ENCODE assay signal across 28 mouse cellular contexts in genomic region chr16:23979446-23979845, GRCm38 (mm10). TPM values are rescaled to one million over a fixed set of nuclear protein-coding genes. Genes with fewer than 3 reads are reported as not detected.
DNase-seq lines count a peak whose midpoint lies in the region; ATAC-seq and TF ChIP-seq lines count a peak whose summit lies in the region.
"Had no signal": no experiment of that assay in that cellular context is flagged by ENCODE, and none has a peak within 500 bp of the region (broad histone marks: within the 10 kb centered on the region; RNA-seq: fewer than 3 reads in every experiment).

No protein-coding gene starts in this region.

- H3K9ac ChIP-seq in heart, adult 2 months (ENCODE audit: low read depth, low read length) = no peak overlapping the region; the same call in 1 of the 2 replicates
- no peak overlapping the region for H3K9ac ChIP-seq in heart, embryonic 12.5 days
- H3K9ac ChIP-seq: embryonic facial prominence, embryonic 15.5 days; forebrain, postnatal 0 days; hindbrain, embryonic 14.5 days; intestine, embryonic 15.5 days; liver, embryonic 13.5 days; lung, embryonic 14.5 days; stomach, embryonic 15.5 days had no signal

- DNase-seq in adrenal gland, postnatal 10 days = peak; percentile 78
- no peak for DNase-seq in adrenal gland, postnatal 4 days (ENCODE audit: low spot score in 2 of 2)
- peak; percentile 77 to 80 for DNase-seq in heart, adult 2 months
- peak; percentile 4 for DNase-seq in A20 (ENCODE audit: low read depth, low spot score)
- DNase-seq in heart, postnatal 10 days = peak; percentile 64 to 75
- no peak for DNase-seq in lung, postnatal 36 days
- no peak for DNase-seq in cerebellum, postnatal 36 days
- DNase-seq: cerebellum, postnatal 10 days; liver, embryonic 13.5 days; lung, embryonic 14.5 days; lung, postnatal 4 days; right cerebral cortex, postnatal 14 days; thymus, adult 18-20 months had no signal

- peak; percentile 52; the same call in 1 of the 2 replicates for TF ChIP-seq POLR2A in heart, adult 2 months (IDR thresholded peaks at IDR 0.05; ENCODE audit: insufficient read depth, low read depth, low read length)

- H3K4me3 ChIP-seq in heart, adult 2 months = no peak overlapping the region
- H3K4me3 ChIP-seq in heart, embryonic 12.5 days = no peak overlapping the region
- H3K4me3 ChIP-seq: embryonic facial prominence, embryonic 15.5 days; intestine, embryonic 15.5 days; liver, embryonic 13.5 days; stomach, embryonic 15.5 days had no signal

- 63% methylated on average over 9 of the region's 9 CpGs for WGBS in heart, adult 2 months
- 85% methylated on average over 9 of the region's 9 CpGs for WGBS in heart, embryonic 12.5 days

- H3K9me3 ChIP-seq in heart, embryonic 12.5 days (replicated peaks) = no peaks in the 10 kb centered on the region
- H3K9me3 ChIP-seq: embryonic facial prominence, embryonic 15.5 days; intestine, embryonic 15.5 days; liver, embryonic 13.5 days; stomach, embryonic 15.5 days had no signal

- intact Hi-C loops in heart, adult 2 months (cut with DNase I) = no loop called here
- intact Hi-C loops in heart, postnatal 10 days (cut with DNase I) = no loop called here

- TF ChIP-seq CTCF in heart, adult 2 months (IDR thresholded peaks at IDR 0.05) = no peak

- H3K4me2 ChIP-seq in heart, embryonic 12.5 days = no peak overlapping the region
- H3K4me2 ChIP-seq: embryonic facial prominence, embryonic 15.5 days; hindbrain, embryonic 14.5 days; intestine, embryonic 15.5 days; liver, embryonic 13.5 days; lung, embryonic 14.5 days; stomach, embryonic 15.5 days had no signal

- no peaks in the 10 kb centered on the region; the same call in 1 of the 2 replicates for H3K36me3 ChIP-seq in heart, adult 2 months (ENCODE audit: control insufficient read depth, insufficient read depth, low read length)
- H3K36me3 ChIP-seq in heart, embryonic 12.5 days = no peaks in the 10 kb centered on the region
- H3K36me3 ChIP-seq: G1E; intestine, embryonic 15.5 days; liver, embryonic 13.5 days; stomach, embryonic 15.5 days had no signal

- 0 out of 2 replicates have a peak, but pooled peaks have one; percentile 50 for TF ChIP-seq EP300 in heart, adult 2 months (IDR thresholded peaks at IDR 0.05; ENCODE audit: insufficient read depth, low read depth, low read length)

- H3K4me1 ChIP-seq in heart, adult 2 months (ENCODE audit: control insufficient read depth, insufficient read depth, low read length) = peaks cover 7% of the 10 kb centered on the region
- H3K4me1 ChIP-seq in heart, embryonic 12.5 days (replicated peaks) = peaks cover 27% of the 10 kb centered on the region

- H3K27ac ChIP-seq in heart, adult 2 months = peak overlapping the region; percentile 99
- H3K27ac ChIP-seq in heart, embryonic 12.5 days (ENCODE audit: poor library complexity, severe bottlenecking) = no peak overlapping the region
- H3K27ac ChIP-seq: embryonic facial prominence, embryonic 15.5 days; hindbrain, embryonic 14.5 days; intestine, embryonic 15.5 days; kidney, postnatal 0 days; liver, embryonic 13.5 days; stomach, embryonic 15.5 days had no signal

- ATAC-seq in heart, embryonic 12.5 days (ENCODE audit: insufficient number of reproducible peaks, low FRiP score) = no peak
- ATAC-seq: activated CD4-positive, CD25-positive, alpha-beta regulatory T cell, adult 4 months; forebrain, postnatal 0 days; intestine, embryonic 15.5 days; midbrain, embryonic 16.5 days had no signal

- H3K27me3 ChIP-seq in heart, adult 2 months (ENCODE audit: control insufficient read depth, insufficient read depth, low read length) = no peaks in the 10 kb centered on the region
- peaks cover 18% of the 10 kb centered on the region for H3K27me3 ChIP-seq in heart, embryonic 12.5 days (replicated peaks)
- H3K27me3 ChIP-seq: stomach, embryonic 15.5 days had no signal

- no peaks in the 10 kb centered on the region for H3K79me2 ChIP-seq in heart, adult 2 months (replicated peaks; ENCODE audit: control insufficient read depth, insufficient read depth, low read length)

RNA-seq across cellular contexts. Expression of gene Gm37419, which starts 8.8 kb away (rescaled TPM):
- not detected for total RNA-seq in adrenal gland, postnatal 10 days (2021)
- not detected for total RNA-seq in adrenal gland, postnatal 4 days (2021)
- not detected for total RNA-seq in heart, adult 2 months (2021)
- not detected in 2 replicates for polyA plus RNA-seq in heart, adult 2 months (2012; rRNA removed)
- polyA plus RNA-seq in heart, embryonic 12.5 days (2016; fragmentation: Nextera tagmentation; extraction: Ambion mirVana) = not detected in 2 replicates
- not detected for total RNA-seq in heart, postnatal 10 days (2021)
- total RNA-seq: forebrain, postnatal 0 days; G1E; layer of hippocampus, adult 8-10 months; left cerebral cortex, adult 18-20 months; neutrophil, adult 5-6 weeks had no signal
- polyA plus RNA-seq: activated CD4-positive, CD25-positive, alpha-beta regulatory T cell, adult 4 months; embryonic facial prominence, embryonic 15.5 days; forebrain, postnatal 0 days; G1E; heart, embryonic 16.5 days; hindbrain, embryonic 14.5 days; intestine, embryonic 15.5 days; kidney, postnatal 0 days; limb, embryonic 11.5 days; liver, embryonic 13.5 days; lung, embryonic 14.5 days; midbrain, embryonic 16.5 days; stomach, embryonic 15.5 days had no signal

RNA-seq across cellular contexts. Expression of gene Bcl6, which starts 9.2 kb away (rescaled TPM):
- total RNA-seq in adrenal gland, postnatal 10 days (2021) = 10 to 100 TPM; 46.6 to 53.6 TPM
- 10 to 100 TPM; 30.2 to 31.3 TPM for total RNA-seq in adrenal gland, postnatal 4 days (2021)
- 10 to 100 TPM; 15.4 to 21.7 TPM for total RNA-seq in heart, adult 2 months (2021)
- 16.5 and 17.8 TPM in 2 replicates for polyA plus RNA-seq in heart, adult 2 months (2012; rRNA removed)
- polyA plus RNA-seq in heart, embryonic 12.5 days (2016; fragmentation: Nextera tagmentation; extraction: Ambion mirVana) = 0.24 and 0.35 TPM in 2 replicates
- total RNA-seq in heart, postnatal 10 days (2021) = 1 to 10 TPM; 4.8 to 9.4 TPM
- polyA plus RNA-seq: G1E had no signal

RNA-seq across cellular contexts. Expression of gene Rtp2, which starts 47.3 kb away (rescaled TPM):
- total RNA-seq in adrenal gland, postnatal 10 days (2021) = not detected
- not detected for total RNA-seq in adrenal gland, postnatal 4 days (2021)
- not detected for total RNA-seq in heart, adult 2 months (2021)
- not detected in 2 replicates for polyA plus RNA-seq in heart, adult 2 months (2012; rRNA removed)
- not detected in 2 replicates for polyA plus RNA-seq in heart, embryonic 12.5 days (2016; fragmentation: Nextera tagmentation; extraction: Ambion mirVana)
- total RNA-seq in heart, postnatal 10 days (2021) = not detected
- total RNA-seq: G1E; neutrophil, adult 5-6 weeks had no signal
- polyA plus RNA-seq: activated CD4-positive, CD25-positive, alpha-beta regulatory T cell, adult 4 months; G1E; heart, embryonic 16.5 days; hindbrain, embryonic 14.5 days; intestine, embryonic 15.5 days; kidney, postnatal 0 days; limb, embryonic 11.5 days; liver, embryonic 13.5 days; lung, embryonic 14.5 days; stomach, embryonic 15.5 days had no signal

Comparison
In these comparisons a context has a peak if more than half of its experiments do, and no peak if none do; other contexts are left out.
1. DNase-seq: peak in adrenal gland, postnatal 10 days (single experiment), heart, adult 2 months (2 of 2), A20 (single experiment) and heart, postnatal 10 days (2 of 2); none in adrenal gland, postnatal 4 days (0 of 2), lung, postnatal 36 days (single experiment) and cerebellum, postnatal 36 days (0 of 2).